Mouse (Mus musculus) forebrain, postnatal 0 days (tissue): ENCODE measurements around the gene Fndc7. TPM values are rescaled to one million over a fixed set of nuclear protein-coding genes. Genes with fewer than 3 reads are reported as not detected.

ENCODE experiments used
- ATAC-seq: fragments of 200-750 bp; cut with Nextera tagmentation; 2 replicates; pipeline ENCODE4 v1.8.0; 2017; ENCODE audit warnings: mild to moderate bottlenecking, moderate library complexity
- DNase-seq: peaks from one replicate; pipeline ENCODE4 v3.0.0-alpha.2; 2015
- H3K27ac ChIP-seq: fragments of 300-500 bp; sonication (generic); 2 replicates; pipeline ENCODE4 v1.5.1; 2014; ENCODE audit warnings: low read depth, mild to moderate bottlenecking, antibody characterized with exemption, low read length, moderate library complexity, mixed read lengths
- H3K27me3 ChIP-seq: fragments of 300-500 bp; sonication (generic); 2 replicates; pipeline ENCODE4 v1.6.1; 2014; ENCODE audit warnings: mild to moderate bottlenecking, low read length, mixed read lengths; ENCODE audit not compliant: insufficient read depth
- H3K36me3 ChIP-seq: fragments of 300-500 bp; sonication (generic); 2 replicates; pipeline ENCODE4 v1.6.1; 2014; ENCODE audit warnings: mild to moderate bottlenecking, moderate library complexity; ENCODE audit not compliant: insufficient read depth
- H3K4me1 ChIP-seq: fragments of 300-500 bp; sonication (generic); 2 replicates; pipeline ENCODE4 v1.6.1; 2014; ENCODE audit warnings: antibody characterized with exemption; ENCODE audit not compliant: insufficient read depth
- H3K4me2 ChIP-seq: fragments of 300-500 bp; sonication (generic); 2 replicates; pipeline ENCODE4 v1.6.1; 2014; ENCODE audit warnings: low read depth, mild to moderate bottlenecking, moderate library complexity
- H3K4me3 ChIP-seq: fragments of 300-500 bp; sonication (generic); 2 replicates; pipeline ENCODE4 v1.5.1; 2014; ENCODE audit warnings: low read depth, low read length, mixed read lengths
- H3K9ac ChIP-seq: fragments of 300-500 bp; sonication (generic); 2 replicates; pipeline ENCODE4 v1.6.1; 2014; ENCODE audit warnings: mild to moderate bottlenecking
- H3K9me3 ChIP-seq: fragments of 300-500 bp; sonication (generic); 2 replicates; pipeline ENCODE4 v1.6.1; 2016; ENCODE audit warnings: low read length
- CTCF ChIP-seq: sonication (generic); IDR thresholded peaks from 2 replicates; pipeline ENCODE4 v1.5.1; 2016; ENCODE audit warnings: antibody characterized with exemption, control low read depth, low read depth
- WGBS: fragments of 180-500 bp; shearing (Covaris S2); extraction: QIAGEN DNeasy Blood & Tissue Kit; methylation state at CpG from one replicate; pipeline ENCODE4 v1.1.7; 2014; 5-methylcytosine and 5-hydroxymethylcytosine counted together
- polyA plus RNA-seq: library from polyadenylated mRNA; unstranded; fragments of >200 nt; fragmentation: Nextera tagmentation; extraction: Ambion mirVana; gene quantifications from 2 replicates; pipeline ENCODE4 v1.2.1, GENCODE M21; 2015
- total RNA-seq: library from RNA; depleted of rRNA; stranded (reverse); fragments of >200 nt; gene quantifications from 2 replicates; pipeline ENCODE4 v1.2.3, GENCODE M21; 2014

The Fndc7 gene
- total and polyA plus RNA-seq, 2 experiments from 2014 or later, result 0.24 TPM; not detected in 1

- no peak overlapping the region for H3K9ac ChIP-seq
- H3K36me3 ChIP-seq, result no peaks in the 10 kb centered on the region
- 92% methylated on average over 3 of the region's 3 CpGs for WGBS
- TF ChIP-seq CTCF, result no peak
- H3K4me1 ChIP-seq, result no peaks in the 10 kb centered on the region
- ATAC-seq (no peak), DNase-seq (no peak)
- no peak overlapping the region for H3K4me3 ChIP-seq
- no peak overlapping the region for H3K4me2 ChIP-seq
- no peaks in the 10 kb centered on the region for H3K9me3 ChIP-seq
- no peaks in the 10 kb centered on the region for H3K27me3 ChIP-seq
- no peak overlapping the region for H3K27ac ChIP-seq
Measured at GRCm38 (mm10) chr3:108920442-108921070, 30.7 kb upstream of the Fndc7 start.

- no peaks in the 10 kb centered on the region for H3K27me3 ChIP-seq
- no peak overlapping the region for H3K4me3 ChIP-seq
- no peaks in the 10 kb centered on the region for H3K4me1 ChIP-seq
- H3K4me2 ChIP-seq, result no peak overlapping the region
- no peaks in the 10 kb centered on the region for H3K36me3 ChIP-seq
- TF ChIP-seq CTCF, result no peak
- DNase-seq, result no peak
- H3K27ac ChIP-seq, result no peak overlapping the region
- no peaks in the 10 kb centered on the region for H3K9me3 ChIP-seq
- ATAC-seq, result no peak
- WGBS, result 96% methylated on average over 1 of the region's 1 CpGs
- H3K9ac ChIP-seq, result no peak overlapping the region
Measured at GRCm38 (mm10) chr3:108918852-108919251, 29.0 kb upstream of the Fndc7 start.

- Histone ChIP-seq H3K27me3 (no peaks in the 10 kb centered on the region), H3K4me2 (no peak overlapping the region), H3K9me3 (no peaks in the 10 kb centered on the region), H3K4me3 (no peak overlapping the region), H3K27ac (no peak overlapping the region), H3K4me1 (no peaks in the 10 kb centered on the region), H3K36me3 (no peaks in the 10 kb centered on the region), H3K9ac (no peak overlapping the region)
- ATAC-seq (no peak), DNase-seq (no peak)
- WGBS, result 49% methylated on average over 3 of the region's 3 CpGs
- no peak for TF ChIP-seq CTCF
Measured at GRCm38 (mm10) chr3:108917986-108918385, 28.2 kb upstream of the Fndc7 start.

GRCm38 (mm10) chr3:108916857-108917256, 27.0 kb upstream of the Fndc7 start:
- peak; percentile 36; the same call in 1 of the 2 replicates for ATAC-seq
- no peaks in the 10 kb centered on the region for H3K4me1 ChIP-seq
- no peak overlapping the region for H3K27ac ChIP-seq
- H3K9me3 ChIP-seq, result no peaks in the 10 kb centered on the region
- TF ChIP-seq CTCF, result no peak
- H3K36me3 ChIP-seq, result no peaks in the 10 kb centered on the region
- H3K27me3 ChIP-seq, result no peaks in the 10 kb centered on the region
- no peak overlapping the region for H3K9ac ChIP-seq
- 12% methylated on average over 4 of the region's 4 CpGs for WGBS
- DNase-seq, result no peak
- H3K4me2 ChIP-seq, result no peak overlapping the region
- no peak overlapping the region for H3K4me3 ChIP-seq

- WGBS, result 63% methylated on average over 1 of the region's 1 CpGs
- no peak overlapping the region for H3K4me2 ChIP-seq
- no peak for TF ChIP-seq CTCF
- H3K27me3 ChIP-seq, result no peaks in the 10 kb centered on the region
- H3K27ac ChIP-seq, result no peak overlapping the region
- H3K9ac ChIP-seq, result no peak overlapping the region
- no peaks in the 10 kb centered on the region for H3K4me1 ChIP-seq
- DNase-seq (peak; percentile 41), ATAC-seq (no peak)
- no peak overlapping the region for H3K4me3 ChIP-seq
- H3K36me3 ChIP-seq, result no peaks in the 10 kb centered on the region
- H3K9me3 ChIP-seq, result no peaks in the 10 kb centered on the region
Measured at GRCm38 (mm10) chr3:108915999-108916398, 26.2 kb upstream of the Fndc7 start.

- H3K27me3 ChIP-seq, result no peaks in the 10 kb centered on the region
- no peaks in the 10 kb centered on the region for H3K9me3 ChIP-seq
- peak; percentile 97 for DNase-seq
- peak; percentile 99 for ATAC-seq
- H3K9ac ChIP-seq, result peak within 1 kb of the TSS; percentile 76
- H3K4me2 ChIP-seq, result peak within 1 kb of the TSS; percentile 98
- no peak for TF ChIP-seq CTCF
- no peaks in the 10 kb centered on the region for H3K4me1 ChIP-seq
- peaks cover 6% of the 10 kb centered on the region for H3K36me3 ChIP-seq
- peak within 1 kb of the TSS; percentile 71 for H3K4me3 ChIP-seq
- H3K27ac ChIP-seq, result peak within 1 kb of the TSS; percentile 96
- WGBS, result 1% methylated on average over 53 of the region's 53 CpGs
Measured at GRCm38 (mm10) chr3:108911548-108912413, 22.0 kb upstream of the Fndc7 start, which contains the start of gene Prpf38b. TSS of gene Prpf38b (minus strand) at chr3:108911727.

GRCm38 (mm10) chr3:108911081-108911547, 21.3 kb upstream of the Fndc7 start:
- peak overlapping the region; percentile 96 for H3K27ac ChIP-seq
- H3K36me3 ChIP-seq, result peaks cover 9% of the 10 kb centered on the region
- no peaks in the 10 kb centered on the region for H3K27me3 ChIP-seq
- peak overlapping the region; percentile 98 for H3K4me2 ChIP-seq
- H3K4me1 ChIP-seq, result no peaks in the 10 kb centered on the region
- ATAC-seq (peak; percentile 78), DNase-seq (peak; percentile 75)
- peak overlapping the region; percentile 76 for H3K9ac ChIP-seq
- H3K9me3 ChIP-seq, result no peaks in the 10 kb centered on the region
- TF ChIP-seq CTCF, result peak; percentile 70
- peak overlapping the region; percentile 71 for H3K4me3 ChIP-seq
- under 1% methylated on average over 43 of the region's 44 CpGs for WGBS
